Mouse (Mus musculus) ovary, postnatal 36 days (tissue): ENCODE data around the gene Arsg.
"Not testable (repeated sequence)": the region's sequence is repeated elsewhere in the genome, so short reads cannot be mapped to it uniquely, and the experiment has no call there.

Experiments used
- DNase-seq: peaks from one replicate; pipeline ENCODE4 v3.0.0; 2022; ENCODE audit warnings: low spot score, mixed read lengths

Gene Arsg

GRCm38 (mm10) chr11:109470170-109470569, 3.0 kb upstream of the Arsg start:
- no peak for DNase-seq

DNA sequence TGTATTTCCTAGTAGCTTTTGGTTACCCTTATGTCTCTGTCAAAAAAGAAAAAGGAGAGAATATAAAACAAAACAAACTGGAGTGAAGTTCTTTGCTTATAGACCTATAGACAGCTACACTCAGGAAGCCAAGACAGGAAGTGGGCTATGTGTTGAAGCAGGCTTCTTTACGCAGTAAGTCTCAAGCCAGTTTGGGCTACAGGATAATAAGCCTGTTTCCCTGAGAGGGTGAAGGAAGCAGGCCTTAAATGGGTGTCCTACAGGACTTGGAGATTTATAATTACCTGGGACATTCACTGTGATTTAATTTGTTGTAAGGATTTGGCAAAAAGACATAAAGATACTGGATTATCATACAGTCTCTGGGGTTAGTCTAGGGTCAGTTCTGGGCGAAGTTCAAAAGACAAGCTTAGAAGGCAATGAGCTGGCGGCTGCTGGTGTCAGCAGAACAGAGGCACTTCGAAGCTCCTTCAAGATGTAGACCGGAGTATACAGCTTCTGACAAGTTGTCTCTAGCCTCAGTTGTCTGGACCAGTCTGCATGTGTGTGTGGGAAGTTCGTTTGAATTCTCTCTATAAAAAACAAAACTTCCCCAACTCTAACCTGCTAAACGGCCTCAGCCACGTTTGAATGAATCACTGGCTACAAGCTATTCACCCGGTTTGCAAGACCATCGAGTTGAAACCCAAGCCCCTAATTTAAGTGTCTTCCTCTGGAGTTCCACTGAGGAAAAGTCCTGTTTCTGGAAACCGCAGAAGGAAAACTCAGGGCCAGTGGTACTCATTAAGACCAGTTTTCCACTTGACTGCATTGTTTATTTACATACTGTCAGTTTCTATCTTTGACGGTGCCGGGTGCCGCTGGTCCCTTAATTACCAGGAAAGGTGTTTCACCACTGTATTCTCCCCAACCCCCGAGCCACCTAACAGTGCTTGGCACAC, 2.0 kb upstream of the Arsg start:
- no peak for DNase-seq

GRCm38 (mm10) chr11:109472171-109472691, 943 bp upstream of the Arsg start:
- DNase-seq: peak; percentile 31

GRCm38 (mm10) chr11:109472821-109473170, 378 bp upstream of the Arsg start:
- no peak for DNase-seq

DNA sequence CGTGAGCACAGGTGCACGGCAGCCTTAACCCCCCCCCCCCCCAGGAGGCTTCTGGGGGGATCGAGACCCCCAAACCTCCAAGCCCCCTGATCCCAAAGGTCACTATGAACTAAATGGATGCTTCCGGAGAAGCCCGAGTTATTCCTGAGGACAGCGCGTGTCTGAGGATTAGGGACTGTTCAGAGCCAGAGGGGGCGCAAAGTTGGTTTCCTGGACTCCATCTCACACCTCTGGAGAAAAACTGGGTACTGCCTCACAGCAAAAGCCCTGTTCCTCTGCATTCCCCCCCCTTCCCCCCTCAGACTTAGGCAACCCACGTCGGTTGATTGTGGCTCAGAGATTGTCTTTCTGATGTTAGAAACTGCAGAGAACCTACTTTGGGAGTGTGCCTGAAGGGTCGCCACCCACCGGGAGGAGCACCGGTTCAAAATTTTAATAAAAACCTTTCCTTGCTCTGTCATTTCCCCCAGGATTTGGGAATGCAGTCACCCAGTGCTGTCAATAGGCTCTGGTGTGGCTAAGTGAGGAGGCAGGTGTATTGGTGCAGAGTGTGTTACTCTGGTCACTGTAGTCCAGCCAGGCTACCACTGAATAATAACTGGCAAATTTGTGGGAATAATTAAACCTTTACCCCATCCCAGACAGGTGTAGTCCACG, 1.0 kb downstream of the Arsg start:
- no peak for DNase-seq

GRCm38 (mm10) chr11:109474836-109475235, 1.7 kb downstream of the Arsg start:
- DNase-seq: no peak

DNA sequence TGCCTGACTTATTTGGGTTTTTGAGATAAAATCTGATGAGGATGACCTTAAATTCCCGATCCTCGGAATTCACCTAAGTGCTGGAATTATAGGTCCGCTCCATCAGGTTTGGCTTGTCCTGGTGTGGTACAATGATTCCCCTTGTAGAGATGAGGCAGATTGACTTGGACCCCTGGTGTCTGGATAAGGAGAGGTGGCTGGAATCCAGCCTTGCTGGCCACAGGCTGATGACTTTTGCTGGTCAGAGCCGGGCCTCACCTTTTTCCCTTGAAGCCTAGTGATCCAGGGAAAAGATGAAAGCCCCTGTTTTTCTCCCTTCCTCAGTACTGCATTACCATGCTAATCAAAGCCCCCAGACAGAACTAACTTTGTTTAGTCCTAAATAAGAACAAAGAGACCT, 2.5 kb downstream of the Arsg start:
- DNase-seq: no peak

- DNase-seq: no peak
Observed at GRCm38 (mm10) chr11:109476241-109476640, 3.1 kb downstream of the Arsg start.

DNA sequence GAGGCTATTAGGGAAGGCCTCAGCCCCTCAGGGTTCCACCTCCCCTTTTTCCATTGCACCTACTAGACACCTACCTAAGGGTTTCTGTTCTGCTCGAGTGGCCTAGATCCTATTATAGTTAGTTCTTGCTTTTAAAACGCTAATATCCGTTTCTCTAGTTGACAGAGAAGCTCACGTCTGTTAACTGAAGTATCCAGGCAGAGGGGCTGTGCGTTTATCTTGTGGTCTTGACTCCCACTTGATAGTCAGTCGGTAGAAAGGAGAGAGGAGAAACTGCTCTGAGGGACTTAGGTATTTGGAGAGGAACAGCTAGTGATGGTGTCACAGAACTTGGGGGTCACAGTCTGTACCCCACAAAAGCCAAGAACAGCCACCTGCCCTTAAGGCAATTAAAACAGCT, 3.5 kb downstream of the Arsg start:
- DNase-seq: no peak

DNA sequence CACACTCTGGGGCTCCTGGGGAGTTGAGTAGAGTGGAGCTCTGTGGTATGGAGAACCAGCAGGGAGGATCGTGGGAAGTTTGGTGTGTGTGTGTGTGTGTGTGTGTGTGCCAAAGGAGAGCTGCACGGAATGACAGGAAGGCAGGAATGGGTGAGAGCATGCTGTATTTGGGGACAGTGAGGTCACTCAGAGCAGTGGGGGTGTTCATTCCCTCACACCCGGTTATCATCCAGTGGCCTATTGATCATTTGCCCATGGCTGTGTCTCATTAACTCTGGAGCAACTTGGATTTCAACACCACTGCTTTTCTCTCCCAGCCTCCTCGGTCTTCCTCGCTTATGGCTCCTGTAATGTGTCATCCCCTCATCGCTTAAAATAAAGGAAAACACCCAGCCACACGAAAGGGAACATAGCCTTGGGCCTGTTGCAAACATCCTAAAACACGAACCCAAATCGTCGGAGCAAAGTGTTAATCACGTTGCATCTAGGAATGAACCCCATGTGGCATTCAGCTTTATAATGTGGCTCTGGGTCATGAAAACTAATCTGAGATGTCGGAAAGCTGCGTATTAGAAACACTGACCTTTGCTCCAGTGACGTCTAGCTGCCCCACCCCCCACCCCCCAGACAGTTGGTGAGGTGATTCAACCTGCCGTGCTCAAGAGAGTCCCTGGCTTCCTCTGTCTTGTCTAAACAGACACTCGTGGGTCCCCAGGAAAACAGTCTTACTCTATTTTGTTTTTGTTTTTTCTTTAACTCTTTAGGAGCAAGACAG, 4.6 kb downstream of the Arsg start:
- no peak for DNase-seq

GRCm38 (mm10) chr11:109479575-109480285, 6.6 kb downstream of the Arsg start:
- no peak for DNase-seq

DNA sequence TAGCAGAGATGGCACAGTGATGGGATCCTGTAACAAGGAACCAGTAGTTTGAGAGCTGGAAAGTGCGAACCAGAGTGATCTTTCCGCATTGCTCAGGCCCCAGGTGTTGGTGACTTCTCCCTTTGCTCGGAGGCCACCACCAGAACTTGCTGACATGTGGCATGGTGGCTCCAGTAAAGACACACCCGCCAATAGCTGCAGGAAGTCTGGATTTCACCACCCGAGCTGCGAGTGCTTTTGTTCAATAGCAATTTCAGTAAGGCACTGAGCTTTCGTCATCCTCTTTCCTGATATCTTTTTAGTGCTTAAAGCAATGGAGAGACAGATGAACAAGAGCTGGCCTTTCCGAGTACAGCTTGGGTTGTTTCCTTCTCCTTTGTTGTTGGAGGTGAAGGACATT, 7.3 kb downstream of the Arsg start:
- DNase-seq: no peak

GRCm38 (mm10) chr11:109485398-109486045, 12.3 kb downstream of the Arsg start:
- peak; percentile 52 for DNase-seq

DNA sequence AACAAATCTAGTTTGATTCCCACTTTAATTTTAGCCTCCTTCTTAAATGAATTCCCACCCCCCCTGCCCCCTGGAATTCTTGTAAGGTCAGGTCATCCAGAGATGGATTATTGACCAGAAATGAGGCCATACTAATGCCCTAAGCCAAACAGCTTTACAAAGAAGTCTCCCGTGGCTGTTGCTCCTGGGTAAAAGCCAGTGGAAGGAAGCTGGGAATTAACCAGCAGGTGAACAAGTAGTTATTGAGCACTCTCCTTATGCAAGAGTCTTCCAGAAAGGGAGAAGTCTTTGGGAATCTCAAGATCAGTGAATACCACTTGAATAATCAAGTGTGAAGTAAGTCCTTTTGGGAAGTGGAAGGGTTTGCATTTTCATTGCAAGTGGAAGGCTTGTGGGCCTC, 13.9 kb downstream of the Arsg start:
- DNase-seq: no peak

- DNase-seq: no peak
Observed at GRCm38 (mm10) chr11:109487991-109488684, 15.0 kb downstream of the Arsg start.

DNA sequence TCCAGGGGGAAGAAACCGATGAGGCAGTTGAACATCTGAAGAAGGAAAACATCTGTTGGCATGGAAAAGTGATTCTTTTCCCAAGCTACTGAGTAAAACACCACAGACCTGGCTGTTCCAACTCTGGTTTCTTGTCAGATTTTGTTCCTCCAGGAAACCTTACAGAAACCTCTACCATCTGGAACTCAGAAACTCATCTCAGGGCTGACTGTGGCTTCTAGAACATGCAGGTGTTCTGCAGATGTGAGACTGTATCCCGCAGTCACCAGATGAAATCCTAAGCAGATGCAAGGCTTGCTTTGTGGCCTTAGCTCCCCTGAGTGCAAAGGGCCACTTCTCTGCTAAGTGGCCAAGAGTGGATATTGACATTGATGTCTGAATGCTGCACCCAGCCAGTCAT, 16.6 kb downstream of the Arsg start:
- DNase-seq: no peak

DNA sequence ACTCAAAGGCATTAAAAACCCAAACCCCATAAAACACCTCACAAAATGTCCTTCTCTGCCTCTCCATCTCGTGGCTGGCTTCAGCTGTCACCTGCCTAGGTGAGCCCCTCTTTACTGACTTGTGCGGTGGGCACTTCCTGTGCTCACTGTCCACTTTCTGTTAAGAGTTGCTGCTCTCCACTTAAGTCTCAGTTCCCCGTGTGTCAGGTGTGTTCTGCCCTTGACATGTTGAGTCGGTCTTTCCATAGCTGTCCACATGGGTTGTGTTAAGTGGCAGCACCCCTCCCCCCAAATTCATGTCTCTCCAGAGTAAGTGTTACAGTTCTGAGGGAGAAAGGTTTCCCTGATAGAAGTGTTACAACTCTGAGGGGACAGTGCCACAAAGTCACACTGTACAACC, 18.7 kb downstream of the Arsg start:
- DNase-seq: no peak

DNA sequence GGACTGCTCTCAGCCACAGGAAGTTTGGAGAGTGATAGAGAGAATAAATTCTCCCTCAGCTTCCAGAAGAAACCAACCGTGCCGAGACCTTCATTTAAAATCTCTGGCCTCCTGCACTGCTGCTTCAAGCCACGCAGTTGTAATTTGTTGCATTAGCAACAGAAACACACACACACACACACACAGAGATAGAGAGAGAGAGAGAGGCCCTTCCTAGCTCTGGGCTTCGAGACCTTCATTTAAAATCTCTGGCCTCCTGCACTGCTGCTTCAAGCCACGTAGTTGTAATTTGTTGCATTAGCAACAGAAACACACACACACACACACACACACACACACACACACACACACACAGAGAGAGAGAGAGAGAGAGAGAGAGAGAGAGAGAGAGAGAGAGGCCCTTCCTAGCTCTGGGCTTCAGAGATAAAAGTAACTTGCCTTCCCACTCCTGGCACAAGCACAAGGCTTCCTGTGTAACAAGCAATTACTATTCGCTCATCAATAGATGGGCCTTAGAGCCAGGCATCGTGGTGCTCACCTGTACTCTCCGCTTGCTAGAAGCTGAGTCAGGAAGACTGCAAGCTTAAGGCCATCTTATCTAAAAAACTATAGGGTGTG, 19.8 kb downstream of the Arsg start:
- DNase-seq: not testable (repeated sequence)

GRCm38 (mm10) chr11:109494890-109495770, 22.0 kb downstream of the Arsg start:
- no peak for DNase-seq
